Mouse (Mus musculus): ENCODE measurements around the gene Cfap97d1.

Cfap97d1 gene

GRCm38 (mm10) chr11:102008372-102008771, 24.3 kb downstream of the Cfap97d1 start:
- no peak for ATAC-seq (ENCODE audit: insufficient number of reproducible peaks, low FRiP score, low TSS enrichment)

GRCm38 (mm10) chr11:102008954-102009637, 25.0 kb downstream of the Cfap97d1 start:
- ATAC-seq (ENCODE audit: insufficient number of reproducible peaks, low FRiP score, low TSS enrichment) = no peak

GRCm38 (mm10) chr11:102010140-102010539, 26.1 kb downstream of the Cfap97d1 start:
- ATAC-seq (ENCODE audit: insufficient number of reproducible peaks, low FRiP score, low TSS enrichment) = peak; percentile 81; the same call in 1 of the 2 replicates

GRCm38 (mm10) chr11:102011510-102011909, 27.4 kb downstream of the Cfap97d1 start:
- no peak for ATAC-seq (ENCODE audit: insufficient number of reproducible peaks, low FRiP score, low TSS enrichment)

GRCm38 (mm10) chr11:102013201-102013600, 29.1 kb downstream of the Cfap97d1 start:
- ATAC-seq (ENCODE audit: insufficient number of reproducible peaks, low FRiP score, low TSS enrichment) = no peak

- no peak for ATAC-seq (ENCODE audit: insufficient number of reproducible peaks, low FRiP score, low TSS enrichment)
These were observed 31.4 kb downstream of the Cfap97d1 start for GRCm38 (mm10) chr11:102015472-102015871.

- ATAC-seq (ENCODE audit: insufficient number of reproducible peaks, low FRiP score, low TSS enrichment) = no peak
These were observed 32.1 kb downstream of the Cfap97d1 start for GRCm38 (mm10) chr11:102016136-102016535.

GRCm38 (mm10) chr11:102019736-102020135, 35.7 kb downstream of the Cfap97d1 start:
- no peak for ATAC-seq (ENCODE audit: insufficient number of reproducible peaks, low FRiP score, low TSS enrichment)

- no peak for ATAC-seq (ENCODE audit: insufficient number of reproducible peaks, low FRiP score, low TSS enrichment)
These were observed 37.1 kb downstream of the Cfap97d1 start for GRCm38 (mm10) chr11:102021196-102021595.

GRCm38 (mm10) chr11:102023406-102023805, 39.3 kb downstream of the Cfap97d1 start:
- no peak for ATAC-seq (ENCODE audit: insufficient number of reproducible peaks, low FRiP score, low TSS enrichment)

GRCm38 (mm10) chr11:102024084-102024758, 40.1 kb downstream of the Cfap97d1 start:
- peak; percentile 84 for ATAC-seq (ENCODE audit: insufficient number of reproducible peaks, low FRiP score, low TSS enrichment)

- ATAC-seq (ENCODE audit: insufficient number of reproducible peaks, low FRiP score, low TSS enrichment) = no peak
These were observed 40.8 kb downstream of the Cfap97d1 start for GRCm38 (mm10) chr11:102024875-102025274.

- no peak for ATAC-seq (ENCODE audit: insufficient number of reproducible peaks, low FRiP score, low TSS enrichment)
These were observed 41.3 kb downstream of the Cfap97d1 start for GRCm38 (mm10) chr11:102025354-102025753.

- no peak for ATAC-seq (ENCODE audit: insufficient number of reproducible peaks, low FRiP score, low TSS enrichment)
These were observed 42.0 kb downstream of the Cfap97d1 start for GRCm38 (mm10) chr11:102025991-102026660.

GRCm38 (mm10) chr11:102026694-102027360, 42.7 kb downstream of the Cfap97d1 start:
- ATAC-seq (ENCODE audit: insufficient number of reproducible peaks, low FRiP score, low TSS enrichment) = peak; percentile 4; the same call in 1 of the 2 replicates

GRCm38 (mm10) chr11:102027361-102028017, 43.4 kb downstream of the Cfap97d1 start:
- ATAC-seq (ENCODE audit: insufficient number of reproducible peaks, low FRiP score, low TSS enrichment) = no peak

- no peak for ATAC-seq (ENCODE audit: insufficient number of reproducible peaks, low FRiP score, low TSS enrichment)
These were observed 44.2 kb downstream of the Cfap97d1 start, which contains the start of gene Mpp3 for GRCm38 (mm10) chr11:102028087-102028816. TSS of gene Mpp3 (minus strand) at chr11:102028461.

GRCm38 (mm10) chr11:102029304-102029703, 45.2 kb downstream of the Cfap97d1 start:
- ATAC-seq (ENCODE audit: insufficient number of reproducible peaks, low FRiP score, low TSS enrichment) = no peak

GRCm38 (mm10) chr11:102029966-102030365, 45.9 kb downstream of the Cfap97d1 start:
- no peak for ATAC-seq (ENCODE audit: insufficient number of reproducible peaks, low FRiP score, low TSS enrichment)
